Mouse (Mus musculus) ovary, adult 18-20 months (tissue): Measurements from ENCODE around the gene Gm7298.
"Not testable (repeated sequence)": the region's sequence is repeated elsewhere in the genome, so short reads cannot be mapped to it uniquely, and the experiment has no call there.

Experiments
- DNase-seq: peaks from one replicate; pipeline ENCODE4 v3.0.0; 2022; ENCODE audit warnings: low spot score, mixed read lengths

The Gm7298 gene

GRCm38 (mm10) chr6:121732632-121733031 lies at the start of gene Gm7298:
Gm7298 (plus strand) TSS chr6:121732932.
- no peak for DNase-seq

GRCm38 (mm10) chr6:121828034-121828433 lies 95.3 kb downstream of the Gm7298 start:
- no peak for DNase-seq

DNA sequence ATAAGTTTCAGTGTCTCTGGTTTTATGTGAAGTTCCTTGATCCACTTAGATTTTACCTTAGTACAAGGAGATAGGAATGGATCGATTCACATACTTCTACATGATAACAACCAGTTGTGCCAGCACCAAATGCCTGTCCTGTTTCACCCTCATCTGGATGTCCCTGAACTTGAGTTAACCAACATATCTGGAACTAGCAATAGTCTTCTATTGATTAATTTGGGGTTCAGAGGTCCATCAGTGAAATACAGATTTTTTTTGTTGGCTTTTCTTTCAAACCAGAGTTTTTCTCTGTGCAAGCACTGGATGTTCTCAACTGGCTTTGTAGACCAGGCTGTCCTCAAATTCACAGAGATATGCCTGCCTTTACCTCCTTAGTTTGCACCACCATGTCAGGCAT lies 103.6 kb downstream of the Gm7298 start:
- no peak for DNase-seq

DNA sequence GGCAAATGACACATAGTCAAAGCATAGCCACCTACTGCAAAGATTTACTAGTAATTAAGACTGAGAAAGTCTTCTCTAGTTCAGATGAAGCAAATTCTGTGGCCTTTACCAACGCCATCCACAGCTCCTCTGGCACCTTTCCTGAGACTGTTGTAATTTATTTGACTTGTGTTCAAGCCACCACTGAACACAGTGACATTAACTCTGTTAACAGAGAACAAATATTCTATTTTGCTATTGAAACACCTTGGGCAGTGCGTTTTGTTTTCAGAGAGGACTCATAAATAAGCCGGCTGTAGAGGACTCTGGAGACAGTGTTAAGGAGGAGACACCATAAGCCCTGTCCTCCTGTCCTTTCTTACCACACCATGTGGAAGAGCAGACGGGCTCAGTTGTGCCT lies 105.5 kb downstream of the Gm7298 start, which contains the start of gene Mug1:
Gene Mug1, plus strand, starts transcription at position 271 of the 400 bp plus-strand sequence.
- not testable (repeated sequence) for DNase-seq
